Mouse (Mus musculus): ENCODE data around the gene Gm20696.

GRCm38 (mm10) chr6:99440606-99441005 is 226.0 kb downstream of the Gm20696 start:
- TF ChIP-seq CTCF (IDR thresholded peaks at IDR 0.05; ENCODE audit: extremely low read depth, insufficient read depth, low read length) (no peak), POLR2A (IDR thresholded peaks at IDR 0.05; ENCODE audit: extremely low read depth, insufficient read depth, low read length) (no peak)
